Mouse (Mus musculus): ENCODE results near the gene Gm37419. TPM values are rescaled to one million over a fixed set of nuclear protein-coding genes. Genes with fewer than 3 reads are reported as not detected.

Gene Gm37419
- polyA plus RNA-seq, 1 experiment from 2014 or later, result not detected

- no peak overlapping the region for H3K9ac ChIP-seq (ENCODE audit: low read length)
- TF ChIP-seq CTCF (IDR thresholded peaks at IDR 0.05; ENCODE audit: low read depth) (no peak), EP300 (optimal IDR thresholded peaks at IDR 0.05) (no peak)
- H3K27ac ChIP-seq (replicated peaks), result no peak overlapping the region
- DNase-seq (ENCODE audit: low spot score) (no peak), ATAC-seq (ENCODE audit: low FRiP score, low TSS enrichment) (no peak)
- WGBS, result 97% methylated on average over 2 of the region's 2 CpGs
- no peak overlapping the region for H3K4me2 ChIP-seq (replicated peaks; ENCODE audit: low read depth)
- no peaks in the 10 kb centered on the region for H3K27me3 ChIP-seq (ENCODE audit: control insufficient read depth, insufficient read depth, low read length)
- no peaks in the 10 kb centered on the region; the same call in 1 of the 2 replicates for H3K4me1 ChIP-seq (replicated peaks; ENCODE audit: control insufficient read depth, insufficient read depth)
- H3K36me3 ChIP-seq (ENCODE audit: control insufficient read depth, insufficient read depth, low read length), result no peaks in the 10 kb centered on the region; the same call in 1 of the 2 replicates
- H3K4me3 ChIP-seq (ENCODE audit: low read depth, low read length), result no peak overlapping the region
- no peaks in the 10 kb centered on the region for H3K9me3 ChIP-seq (ENCODE audit: control insufficient read depth, low read length)
Measured at GRCm38 (mm10) chr16:23976196-23976595, 12.1 kb upstream of the Gm37419 start.

- H3K4me3 ChIP-seq (ENCODE audit: low read depth, low read length), result no peak overlapping the region
- WGBS, result 80% methylated on average over 3 of the region's 3 CpGs
- no peaks in the 10 kb centered on the region; the same call in 1 of the 2 replicates for H3K36me3 ChIP-seq (ENCODE audit: control insufficient read depth, insufficient read depth, low read length)
- no peak overlapping the region for H3K9ac ChIP-seq (ENCODE audit: low read length)
- no peak overlapping the region for H3K27ac ChIP-seq (replicated peaks)
- DNase-seq (ENCODE audit: low spot score) (no peak), ATAC-seq (ENCODE audit: low FRiP score, low TSS enrichment) (no peak)
- TF ChIP-seq EP300 (optimal IDR thresholded peaks at IDR 0.05) (no peak), CTCF (IDR thresholded peaks at IDR 0.05; ENCODE audit: low read depth) (no peak)
- H3K27me3 ChIP-seq (ENCODE audit: control insufficient read depth, insufficient read depth, low read length), result no peaks in the 10 kb centered on the region
- no peaks in the 10 kb centered on the region for H3K9me3 ChIP-seq (ENCODE audit: control insufficient read depth, low read length)
- H3K4me1 ChIP-seq (replicated peaks; ENCODE audit: control insufficient read depth, insufficient read depth), result no peaks in the 10 kb centered on the region; the same call in 1 of the 2 replicates
- no peak overlapping the region for H3K4me2 ChIP-seq (replicated peaks; ENCODE audit: low read depth)
Measured at GRCm38 (mm10) chr16:23977732-23978131, 10.6 kb upstream of the Gm37419 start.

GRCm38 (mm10) chr16:23978495-23978894, 9.8 kb upstream of the Gm37419 start:
- ATAC-seq (ENCODE audit: low FRiP score, low TSS enrichment), result no peak
- WGBS, result 74% methylated on average over 4 of the region's 4 CpGs
- no peaks in the 10 kb centered on the region; the same call in 1 of the 2 replicates for H3K4me1 ChIP-seq (replicated peaks; ENCODE audit: control insufficient read depth, insufficient read depth)

GRCm38 (mm10) chr16:23979446-23979845, 8.8 kb upstream of the Gm37419 start:
- Histone ChIP-seq H3K9ac (ENCODE audit: low read length) (no peak overlapping the region), H3K27me3 (ENCODE audit: control insufficient read depth, insufficient read depth, low read length) (no peaks in the 10 kb centered on the region), H3K27ac (replicated peaks) (no peak overlapping the region), H3K36me3 (ENCODE audit: control insufficient read depth, insufficient read depth, low read length) (no peaks in the 10 kb centered on the region; the same call in 1 of the 2 replicates), H3K4me1 (replicated peaks; ENCODE audit: control insufficient read depth, insufficient read depth) (no peaks in the 10 kb centered on the region; the same call in 1 of the 2 replicates), H3K9me3 (ENCODE audit: control insufficient read depth, low read length) (no peaks in the 10 kb centered on the region), H3K4me2 (replicated peaks; ENCODE audit: low read depth) (no peak overlapping the region), H3K4me3 (ENCODE audit: low read depth, low read length) (no peak overlapping the region)
- 91% methylated on average over 9 of the region's 9 CpGs for WGBS
- DNase-seq (ENCODE audit: low spot score) (no peak), ATAC-seq (ENCODE audit: low FRiP score, low TSS enrichment) (no peak)
- TF ChIP-seq CTCF (IDR thresholded peaks at IDR 0.05; ENCODE audit: low read depth), result no peak
- TF ChIP-seq EP300 (optimal IDR thresholded peaks at IDR 0.05), result no peak

More at GRCm38 (mm10) chr16:23978495-23978894, 9.8 kb upstream of the Gm37419 start:
- Histone ChIP-seq H3K27me3 (ENCODE audit: control insufficient read depth, insufficient read depth, low read length) (no peaks in the 10 kb centered on the region), H3K4me3 (ENCODE audit: low read depth, low read length) (no peak overlapping the region), H3K4me2 (replicated peaks; ENCODE audit: low read depth) (no peak overlapping the region), H3K9me3 (ENCODE audit: control insufficient read depth, low read length) (no peaks in the 10 kb centered on the region), H3K9ac (ENCODE audit: low read length) (no peak overlapping the region), H3K36me3 (ENCODE audit: control insufficient read depth, insufficient read depth, low read length) (no peaks in the 10 kb centered on the region; the same call in 1 of the 2 replicates), H3K27ac (replicated peaks) (no peak overlapping the region)
- no peak for DNase-seq (ENCODE audit: low spot score)
- TF ChIP-seq EP300 (optimal IDR thresholded peaks at IDR 0.05) (no peak), CTCF (IDR thresholded peaks at IDR 0.05; ENCODE audit: low read depth) (no peak)

GRCm38 (mm10) chr16:23980201-23980870, 7.9 kb upstream of the Gm37419 start:
- H3K27me3 ChIP-seq (ENCODE audit: control insufficient read depth, insufficient read depth, low read length), result no peaks in the 10 kb centered on the region
- ATAC-seq (ENCODE audit: low FRiP score, low TSS enrichment) (no peak), DNase-seq (ENCODE audit: low spot score) (no peak)
- peak overlapping the region; percentile 80 for H3K4me2 ChIP-seq (replicated peaks; ENCODE audit: low read depth)
- H3K4me3 ChIP-seq (ENCODE audit: low read depth, low read length), result peak overlapping the region; percentile 40
- H3K36me3 ChIP-seq (ENCODE audit: control insufficient read depth, insufficient read depth, low read length), result no peaks in the 10 kb centered on the region
- no peak overlapping the region for H3K27ac ChIP-seq (replicated peaks)
- TF ChIP-seq CTCF (IDR thresholded peaks at IDR 0.05; ENCODE audit: low read depth) (no peak), EP300 (optimal IDR thresholded peaks at IDR 0.05) (no peak)
- H3K9ac ChIP-seq (ENCODE audit: low read length), result peak overlapping the region; percentile 55; the same call in 1 of the 2 replicates
- no peaks in the 10 kb centered on the region for H3K9me3 ChIP-seq (ENCODE audit: control insufficient read depth, low read length)
- no peaks in the 10 kb centered on the region; the same call in 1 of the 2 replicates for H3K4me1 ChIP-seq (replicated peaks; ENCODE audit: control insufficient read depth, insufficient read depth)
- WGBS, result 32% methylated on average over 11 of the region's 11 CpGs
